Mouse (Mus musculus) kidney, adult 2 months (tissue): ENCODE measurements at regions not wholly inside any gene's neighbourhood (a gene's known extent, or its start where the extent isn't known, plus 50 kb on each side); places are given as distances from the start of the nearest gene placed in this dataset.

Experiments
- CTCF ChIP-seq: fragments of 200-500 bp; conservative IDR thresholded peaks from 2 replicates; pipeline ENCODE4 v1.5.1; 2011; ENCODE audit warnings: low read depth, mild to moderate bottlenecking, control low read depth, low read length, moderate library complexity, mixed read lengths; ENCODE audit not compliant: insufficient read depth, insufficient read length
- POLR2A ChIP-seq: fragments of 200-500 bp; IDR thresholded peaks from one replicate; pipeline ENCODE4 v1.6.1; 2011; ENCODE audit warnings: low read depth, low read length, control low read depth

- TF ChIP-seq CTCF (no peak), POLR2A (no peak)
Measured at GRCm38 (mm10) chr3:149287080-149287479, 296.7 kb upstream of the Adgrl2 start.
